Mouse (Mus musculus): ENCODE measurements around the gene Steap3. TPM values are rescaled to one million over a fixed set of nuclear protein-coding genes. Genes with fewer than 3 reads are reported as not detected.

Gene Steap3
- polyA plus RNA-seq, 2 experiments = 38.8 to 39.1 TPM

DNA sequence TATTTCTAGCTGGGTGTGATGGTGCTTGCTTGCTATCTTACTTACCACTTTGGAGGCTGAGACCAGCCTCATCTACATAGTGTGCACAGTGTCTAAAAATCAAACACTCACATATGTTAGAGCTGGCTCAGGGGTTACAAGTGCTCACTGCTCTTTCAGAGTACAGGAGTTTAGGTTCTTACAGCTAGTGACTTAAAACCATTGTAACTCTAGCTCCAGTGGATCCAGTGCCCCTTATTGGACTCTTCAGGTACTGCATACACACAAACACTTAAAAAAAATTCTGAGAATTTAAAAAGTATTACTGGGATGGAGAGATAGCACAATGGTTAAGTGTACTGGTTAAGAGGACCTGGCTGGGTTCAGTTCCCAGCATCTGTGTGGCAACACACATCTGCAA is 125.5 kb downstream of the Steap3 start:
- no peak overlapping the region for H3K4me3 ChIP-seq (ENCODE audit: insufficient read depth in 1 of 2, low read depth in 2 of 2, low read length in 2 of 2)
- no peak overlapping the region for H3K9ac ChIP-seq (replicated peaks)
- no peak for DNase-seq (ENCODE audit: low read depth in 3 of 3, low spot score in 3 of 3)
- no peaks in the 10 kb centered on the region for H3K36me3 ChIP-seq (replicated peaks; ENCODE audit: control insufficient read depth, insufficient read depth, low read depth)
- H3K9me3 ChIP-seq (ENCODE audit: control insufficient read depth, low read length) = no peaks in the 10 kb centered on the region
- TF ChIP-seq CTCF (IDR thresholded peaks at IDR 0.05; ENCODE audit: low read depth) (no peak), EP300 (IDR thresholded peaks at IDR 0.05; ENCODE audit: low read depth) (no peak)
- no peaks in the 10 kb centered on the region for H3K4me1 ChIP-seq (replicated peaks; ENCODE audit: control insufficient read depth in 2 of 2, insufficient read depth in 2 of 2, low read length in 1 of 2)
- H3K27ac ChIP-seq = no peak overlapping the region
- H3K27me3 ChIP-seq (ENCODE audit: control insufficient read depth, insufficient read depth, low read length) = no peaks in the 10 kb centered on the region
- no peak overlapping the region for H3K4me2 ChIP-seq (ENCODE audit: low read depth)
- no peak for ATAC-seq (ENCODE audit: insufficient read depth)

DNA sequence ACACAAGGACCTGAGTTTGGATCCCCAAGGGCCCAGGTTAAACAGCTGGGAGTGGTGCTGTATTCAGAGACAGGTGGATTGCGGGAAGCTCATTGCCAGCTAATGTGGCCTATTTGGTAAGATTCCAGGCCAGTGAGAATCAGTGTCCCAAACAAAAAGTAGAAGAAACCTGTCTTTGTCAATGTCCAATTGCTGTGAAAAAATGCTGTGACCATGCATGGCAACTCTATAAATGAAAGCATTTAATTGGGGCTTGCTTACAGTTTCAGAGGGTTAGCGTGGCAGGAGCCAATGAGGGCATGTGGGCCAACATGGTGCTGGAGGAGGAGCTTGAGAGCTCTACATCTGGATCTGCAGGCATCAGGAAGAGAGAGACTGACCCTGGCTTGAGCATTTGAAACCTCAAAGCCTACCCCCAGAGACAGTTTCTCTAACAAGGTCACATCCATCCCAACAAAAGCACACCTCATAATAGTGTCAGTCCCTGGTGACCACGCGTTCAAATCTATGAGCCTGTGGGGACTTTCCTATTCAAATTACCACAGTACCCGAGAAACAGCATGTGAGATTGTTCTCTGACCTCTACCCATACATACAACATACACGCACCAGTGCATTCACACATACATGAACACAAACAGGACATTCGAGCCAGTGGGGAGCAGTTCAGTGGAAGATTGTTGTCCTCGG is 126.8 kb downstream of the Steap3 start:
- Histone ChIP-seq H3K9me3 (ENCODE audit: control insufficient read depth, low read length) (no peaks in the 10 kb centered on the region), H3K27me3 (ENCODE audit: control insufficient read depth, insufficient read depth, low read length) (no peaks in the 10 kb centered on the region), H3K9ac (replicated peaks) (no peak overlapping the region), H3K27ac (no peak overlapping the region), H3K4me3 (ENCODE audit: insufficient read depth in 1 of 2, low read depth in 2 of 2, low read length in 2 of 2) (no peak overlapping the region), H3K36me3 (replicated peaks; ENCODE audit: control insufficient read depth, insufficient read depth, low read depth) (no peaks in the 10 kb centered on the region), H3K4me2 (ENCODE audit: low read depth) (no peak overlapping the region), H3K4me1 (replicated peaks; ENCODE audit: control insufficient read depth in 2 of 2, insufficient read depth in 2 of 2, low read length in 1 of 2) (no peaks in the 10 kb centered on the region)
- ATAC-seq (ENCODE audit: insufficient read depth) (no peak), DNase-seq (ENCODE audit: low read depth in 3 of 3, low spot score in 3 of 3) (no peak)
- TF ChIP-seq EP300 (IDR thresholded peaks at IDR 0.05; ENCODE audit: low read depth) (no peak), CTCF (IDR thresholded peaks at IDR 0.05; ENCODE audit: low read depth) (no peak)
- 70% methylated on average over 8 of the region's 8 CpGs for WGBS (ENCODE audit: insufficient replicate concordance)

DNA sequence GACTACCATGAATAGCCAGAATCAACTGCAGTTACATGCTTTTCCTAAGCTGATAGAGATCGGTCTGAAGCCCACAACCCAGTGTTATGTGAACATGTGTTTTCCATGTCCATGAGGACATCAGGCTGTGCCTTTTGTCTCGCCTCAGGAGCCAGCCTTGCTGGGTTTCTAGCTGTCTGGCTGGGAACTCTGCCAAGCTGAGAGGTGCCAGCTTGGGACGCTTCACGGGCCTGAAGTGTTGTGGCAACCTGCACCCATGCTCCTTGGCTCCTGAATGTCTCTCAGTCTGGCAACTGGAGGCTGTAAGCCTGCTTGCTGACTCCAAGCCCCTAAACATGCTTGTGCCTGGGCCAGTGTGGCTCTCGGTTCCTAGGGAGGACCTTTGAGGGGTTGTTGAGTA is 130.0 kb downstream of the Steap3 start:
- Histone ChIP-seq H3K4me2 (ENCODE audit: low read depth) (no peak overlapping the region), H3K4me3 (ENCODE audit: insufficient read depth in 1 of 2, low read depth in 2 of 2, low read length in 2 of 2) (no peak overlapping the region), H3K9me3 (ENCODE audit: control insufficient read depth, low read length) (no peaks in the 10 kb centered on the region), H3K9ac (replicated peaks) (no peak overlapping the region), H3K27me3 (ENCODE audit: control insufficient read depth, insufficient read depth, low read length) (no peaks in the 10 kb centered on the region), H3K27ac (no peak overlapping the region), H3K36me3 (replicated peaks; ENCODE audit: control insufficient read depth, insufficient read depth, low read depth) (no peaks in the 10 kb centered on the region), H3K4me1 (replicated peaks; ENCODE audit: control insufficient read depth in 2 of 2, insufficient read depth in 2 of 2, low read length in 1 of 2) (no peaks in the 10 kb centered on the region)
- ATAC-seq (ENCODE audit: insufficient read depth) = no peak
- WGBS (ENCODE audit: insufficient replicate concordance) = 71% methylated on average over 5 of the region's 5 CpGs
- DNase-seq (ENCODE audit: low read depth in 3 of 3, low spot score in 3 of 3) = no peak
- TF ChIP-seq EP300 (IDR thresholded peaks at IDR 0.05; ENCODE audit: low read depth) = no peak
- no peak for TF ChIP-seq CTCF (IDR thresholded peaks at IDR 0.05; ENCODE audit: low read depth)

Other genes starting within 250 kb of the Steap3 start
- 31.1 and 39.5 TPM in 2 replicates for gene Tmem37, start 198.6 kb downstream of the Steap3 start, polyA plus RNA-seq (2012; rRNA removed)
- 73.9 and 75.7 TPM in 2 replicates for gene Tmem37, start 198.6 kb downstream of the Steap3 start, polyA plus RNA-seq (2014; fragmentation: Nextera tagmentation; extraction: Ambion mirVana)
- 208 and 340 TPM in 2 replicates for gene Dbi, start 151.6 kb downstream of the Steap3 start, polyA plus RNA-seq (2012; rRNA removed)
- gene Dbi, start 151.6 kb downstream of the Steap3 start, polyA plus RNA-seq (2014; fragmentation: Nextera tagmentation; extraction: Ambion mirVana) = 633 and 662 TPM in 2 replicates
- gene 3110009E18Rik, start 151.5 kb downstream of the Steap3 start, polyA plus RNA-seq (2012; rRNA removed) = 1.9 and 3.5 TPM in 2 replicates
- 9.6 and 10.4 TPM in 2 replicates for gene 3110009E18Rik, start 151.5 kb downstream of the Steap3 start, polyA plus RNA-seq (2014; fragmentation: Nextera tagmentation; extraction: Ambion mirVana)
- not detected in 2 replicates for gene C1ql2, start 67.9 kb upstream of the Steap3 start, polyA plus RNA-seq (2012; rRNA removed)
- gene C1ql2, start 67.9 kb upstream of the Steap3 start, polyA plus RNA-seq (2014; fragmentation: Nextera tagmentation; extraction: Ambion mirVana) = not detected in 2 replicates
- gene Marco, start 232.3 kb upstream of the Steap3 start, polyA plus RNA-seq (2012; rRNA removed) = 21.5 and 27.2 TPM in 2 replicates
- gene Marco, start 232.3 kb upstream of the Steap3 start, polyA plus RNA-seq (2014; fragmentation: Nextera tagmentation; extraction: Ambion mirVana) = 21.3 and 24.1 TPM in 2 replicates